Mouse (Mus musculus) layer of hippocampus, adult 2 months (tissue): ENCODE measurements around the gene Hcn1. TPM values are rescaled to one million over a fixed set of nuclear protein-coding genes. Genes with fewer than 3 reads are reported as not detected.

ENCODE experiments used
- DNase-seq, 2 experiments: peaks; one replicate each; pipeline ENCODE4 v3.0.0; 2022; ENCODE audit warnings: low spot score in 2 of 2
- H3K27ac ChIP-seq: fragments of 200-600 bp; 2 replicates; pipeline ENCODE4 v1.8.1; 2022
- H3K4me3 ChIP-seq: fragments of 200-600 bp; 2 replicates; pipeline ENCODE4 v1.8.1; 2022; ENCODE audit warnings: mild to moderate bottlenecking
- CTCF ChIP-seq: fragments of 200-600 bp; conservative IDR thresholded peaks from 2 replicates; pipeline ENCODE4 v1.8.1; 2022; ENCODE audit warnings: antibody characterized with exemption, mild to moderate bottlenecking, moderate library complexity
- total RNA-seq, 2 experiments: library from RNA; stranded (reverse); gene quantifications; 2 replicates each; pipeline ENCODE4 v1.2.3; 2021

The Hcn1 gene
- total RNA-seq, 2 experiments from 2014 or later, result 39.2 to 39.8 TPM

DNA sequence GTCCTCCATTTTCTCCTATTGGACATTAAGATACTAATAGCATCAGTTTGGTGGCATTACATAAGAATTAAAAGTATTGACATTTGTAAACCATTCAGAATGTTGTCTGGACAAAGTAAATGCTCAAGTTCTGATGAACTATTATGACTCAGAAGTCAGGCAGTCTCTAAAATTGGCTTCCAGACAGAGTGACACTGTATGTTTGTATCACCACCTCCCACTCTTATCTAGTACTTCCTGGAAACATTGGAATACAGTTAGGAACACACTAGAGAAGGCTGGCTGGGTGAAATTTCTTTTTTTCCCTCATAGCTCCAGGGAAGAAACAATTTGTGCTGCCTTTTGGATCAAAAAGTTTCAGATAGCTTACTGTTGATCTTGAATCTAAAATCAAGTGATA lies 108.7 kb downstream of the Hcn1 start:
- DNase-seq, result no peak
- no peak for TF ChIP-seq CTCF
- H3K4me3 ChIP-seq, result no peak overlapping the region
- H3K27ac ChIP-seq, result no peak overlapping the region

DNA sequence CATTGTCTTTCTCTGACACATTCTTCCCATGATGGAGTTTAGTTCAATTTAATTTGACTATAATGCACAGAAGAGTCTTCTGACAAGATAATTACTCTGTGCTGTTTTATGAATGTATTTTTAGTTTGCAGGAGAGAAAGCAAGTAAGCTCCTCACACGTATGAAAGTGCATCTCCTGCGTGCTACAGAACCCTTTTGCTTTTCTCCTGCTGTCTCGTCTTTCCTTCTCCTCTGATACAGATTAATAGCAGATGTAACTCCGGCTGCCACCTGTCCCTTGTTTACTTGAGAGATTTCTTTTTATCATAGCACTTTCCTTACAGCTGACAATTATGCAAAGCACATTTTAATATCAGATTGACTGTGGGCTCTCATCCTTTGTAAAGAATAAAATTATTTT lies 120.0 kb downstream of the Hcn1 start:
- no peak for TF ChIP-seq CTCF
- peak; percentile 41 to 66 for DNase-seq
- H3K4me3 ChIP-seq, result no peak overlapping the region
- peak overlapping the region; percentile 58; the same call in 1 of the 2 replicates for H3K27ac ChIP-seq

DNA sequence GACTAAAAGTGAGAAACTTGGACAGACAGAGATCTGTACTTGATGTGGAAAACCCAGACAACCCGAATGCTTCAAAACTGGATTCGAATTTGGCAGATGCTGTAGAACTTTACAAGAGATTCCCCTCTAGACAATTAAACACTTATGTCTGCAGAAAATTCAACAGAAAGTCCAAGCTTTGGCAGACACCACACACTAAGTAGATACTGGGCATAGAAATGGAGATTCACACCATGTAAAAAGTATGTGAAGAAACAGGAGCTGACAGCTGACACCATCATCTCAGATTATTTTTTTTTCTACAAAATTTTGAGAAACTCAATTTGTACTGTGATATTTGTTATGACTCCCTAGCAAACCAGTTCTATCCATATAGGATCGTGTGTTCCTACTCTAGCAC lies 122.0 kb downstream of the Hcn1 start:
- no peak for TF ChIP-seq CTCF
- H3K27ac ChIP-seq, result no peak overlapping the region
- H3K4me3 ChIP-seq, result no peak overlapping the region
- DNase-seq, result no peak

DNA sequence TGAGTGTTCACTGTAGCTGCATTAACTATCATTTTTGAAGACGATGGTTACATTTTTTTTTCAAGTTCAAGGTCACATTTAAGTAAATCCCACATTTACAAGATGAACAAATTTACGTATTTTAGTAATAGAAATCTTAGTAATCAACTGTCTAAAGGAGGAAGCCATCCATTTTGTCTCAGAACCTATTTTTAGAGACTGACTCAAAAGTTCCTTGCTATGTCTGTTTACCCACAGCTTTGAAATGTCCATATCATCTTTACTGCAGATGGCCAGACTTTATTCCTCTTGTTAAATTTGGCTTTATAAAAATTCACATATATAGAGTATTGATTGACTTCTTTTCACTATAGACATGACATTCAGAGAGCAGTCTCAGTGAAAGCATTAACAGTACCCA lies 126.3 kb downstream of the Hcn1 start:
- no peak for TF ChIP-seq CTCF
- Histone ChIP-seq H3K4me3 (no peak overlapping the region), H3K27ac (no peak overlapping the region)
- no peak for DNase-seq

DNA sequence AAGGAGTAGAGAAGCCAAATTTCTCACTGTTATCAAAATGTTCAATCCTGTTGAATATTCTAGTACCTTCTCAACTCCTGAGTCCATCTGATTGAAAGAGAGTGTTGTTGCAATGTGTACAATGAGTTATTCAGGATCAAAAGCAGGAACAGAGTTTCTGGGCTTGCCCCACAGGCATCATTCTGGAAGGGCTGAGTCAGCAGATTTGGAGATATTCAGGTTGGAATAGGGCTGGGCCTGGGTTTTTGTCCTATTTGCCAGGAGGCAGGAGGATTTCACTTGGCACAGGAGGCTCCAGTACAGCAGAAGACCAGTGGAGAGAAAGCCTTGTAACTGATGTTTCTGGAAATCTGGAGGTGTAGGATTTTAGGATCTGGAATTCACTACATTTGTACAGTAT lies 130.6 kb downstream of the Hcn1 start:
- no peak for TF ChIP-seq CTCF
- DNase-seq, result no peak
- Histone ChIP-seq H3K27ac (no peak overlapping the region), H3K4me3 (no peak overlapping the region)

DNA sequence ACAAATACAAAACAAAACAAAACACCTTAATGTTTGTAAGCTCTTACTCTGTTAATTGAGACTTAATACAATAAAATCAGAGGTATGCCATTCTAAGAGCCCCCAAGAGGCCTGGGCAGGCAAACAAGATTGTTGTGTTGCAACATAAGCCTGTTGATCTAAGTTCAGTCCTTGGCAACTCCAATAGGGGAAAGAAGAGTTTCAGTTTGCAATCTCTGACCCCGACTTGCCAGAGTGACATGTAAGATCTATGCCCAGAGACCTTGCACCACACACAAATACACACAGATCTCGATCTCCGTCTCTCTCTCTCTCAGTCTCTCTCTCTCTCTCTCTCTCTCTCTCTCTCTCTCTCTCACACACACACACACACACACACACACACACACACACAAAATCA lies 142.3 kb downstream of the Hcn1 start:
- H3K4me3 ChIP-seq, result no peak overlapping the region
- no peak for DNase-seq
- no peak for TF ChIP-seq CTCF
- no peak overlapping the region for H3K27ac ChIP-seq

DNA sequence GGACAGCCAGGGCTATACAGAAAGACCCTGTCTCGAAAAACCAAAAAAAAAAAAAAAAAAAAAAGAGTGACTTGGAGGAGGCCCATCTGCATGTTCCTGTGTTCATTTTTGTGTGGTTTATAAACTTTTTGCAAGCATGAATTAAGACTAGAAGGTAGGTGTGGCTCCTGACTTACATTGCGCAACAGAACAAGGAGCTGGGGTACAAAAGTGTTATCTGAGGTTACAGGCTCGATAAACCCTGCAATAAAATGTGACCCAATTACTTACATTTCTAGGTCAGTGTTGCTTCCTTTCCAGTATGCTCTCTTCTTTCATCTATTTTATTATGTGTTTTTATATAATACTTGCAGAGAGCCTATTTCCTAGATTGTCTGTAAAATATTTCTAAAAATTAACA lies 143.1 kb downstream of the Hcn1 start:
- Histone ChIP-seq H3K4me3 (no peak overlapping the region), H3K27ac (no peak overlapping the region)
- no peak for DNase-seq
- TF ChIP-seq CTCF, result no peak

DNA sequence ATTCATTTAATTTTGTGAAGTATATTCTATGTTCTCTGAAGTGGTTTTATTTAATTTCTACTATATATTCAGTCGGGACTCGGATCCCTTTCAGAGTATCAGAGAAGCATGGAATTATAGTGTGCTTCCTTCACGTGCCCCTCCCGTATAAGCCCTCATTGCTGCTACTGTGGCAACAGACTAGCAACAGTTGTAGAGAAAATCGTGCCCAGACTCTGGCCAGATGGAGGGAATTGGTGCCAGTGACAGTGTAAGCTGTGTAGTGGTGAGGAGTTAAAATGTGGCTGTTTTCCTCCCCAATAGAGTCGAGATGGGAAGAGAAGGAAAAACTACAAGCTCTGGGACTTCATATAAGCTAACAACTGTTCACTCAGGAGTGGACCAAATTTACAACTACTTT lies 163.4 kb downstream of the Hcn1 start:
- DNase-seq, result peak; percentile 79 to 83
- H3K27ac ChIP-seq, result no peak overlapping the region
- no peak for TF ChIP-seq CTCF

DNA sequence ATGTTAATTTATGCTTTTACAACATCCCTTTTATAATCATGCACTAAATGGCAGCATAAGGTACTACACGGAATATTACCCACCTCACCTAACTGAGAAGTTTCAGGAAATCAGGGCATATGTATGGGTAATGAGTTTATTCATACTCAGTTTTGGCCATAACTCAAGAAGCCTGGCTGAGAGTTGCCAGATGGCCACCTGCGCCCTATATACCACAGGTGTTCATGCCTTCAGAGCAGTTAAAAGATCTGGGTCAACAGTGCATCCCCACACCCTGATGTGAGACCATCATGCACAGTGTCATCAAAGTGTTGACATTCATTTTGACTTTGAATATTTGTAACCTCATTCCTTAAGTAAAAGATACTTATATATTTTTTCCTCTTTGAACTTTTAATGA lies 183.3 kb downstream of the Hcn1 start:
- no peak for DNase-seq

More for the DNA sequence above, 163.4 kb downstream of the Hcn1 start:
- H3K4me3 ChIP-seq, result no peak overlapping the region

DNA sequence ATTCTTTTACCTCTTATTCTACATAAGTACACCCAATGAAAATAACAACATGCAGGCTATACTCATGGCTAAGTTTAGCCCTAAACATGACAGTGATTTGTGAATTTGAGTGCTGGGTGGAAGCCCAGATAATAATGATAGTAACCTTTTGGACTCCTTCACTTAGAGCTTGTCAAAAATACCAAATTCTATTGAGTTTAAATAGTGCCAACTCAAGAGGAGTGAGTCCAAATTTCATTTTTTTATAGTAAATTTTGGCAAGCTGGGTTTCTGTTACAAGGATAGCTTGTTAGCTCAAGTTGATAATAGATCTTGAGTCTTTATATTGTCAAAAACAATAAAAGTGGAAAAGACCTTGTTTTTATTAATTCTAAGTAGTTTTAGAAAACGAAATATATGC lies 190.7 kb downstream of the Hcn1 start:
- no peak for DNase-seq
- no peak overlapping the region for H3K27ac ChIP-seq
- no peak overlapping the region for H3K4me3 ChIP-seq
- no peak for TF ChIP-seq CTCF

More for the DNA sequence above, 183.3 kb downstream of the Hcn1 start:
- Histone ChIP-seq H3K27ac (no peak overlapping the region), H3K4me3 (no peak overlapping the region)
- no peak for TF ChIP-seq CTCF

DNA sequence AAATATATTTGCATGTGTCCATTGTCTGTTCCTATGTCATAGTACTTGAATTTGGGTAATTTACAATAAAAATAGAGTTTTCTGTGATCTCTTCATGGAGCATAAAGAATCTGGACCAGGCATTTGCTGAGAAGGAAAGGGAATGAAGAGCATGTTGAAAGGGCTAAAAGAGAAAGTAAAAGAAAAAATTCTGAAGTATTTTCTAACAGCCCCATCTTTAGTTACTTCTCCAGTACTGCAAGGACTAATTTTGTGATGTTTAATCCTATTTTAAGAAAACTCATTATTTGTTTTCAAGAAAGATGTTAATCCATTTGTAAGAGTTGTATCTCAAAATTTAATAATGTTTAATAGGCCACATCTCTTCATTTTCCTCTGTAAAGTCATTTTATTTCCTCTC lies 198.9 kb downstream of the Hcn1 start:
- peak; percentile 63 for TF ChIP-seq CTCF
- no peak overlapping the region for H3K4me3 ChIP-seq
- H3K27ac ChIP-seq, result no peak overlapping the region
- no peak for DNase-seq

DNA sequence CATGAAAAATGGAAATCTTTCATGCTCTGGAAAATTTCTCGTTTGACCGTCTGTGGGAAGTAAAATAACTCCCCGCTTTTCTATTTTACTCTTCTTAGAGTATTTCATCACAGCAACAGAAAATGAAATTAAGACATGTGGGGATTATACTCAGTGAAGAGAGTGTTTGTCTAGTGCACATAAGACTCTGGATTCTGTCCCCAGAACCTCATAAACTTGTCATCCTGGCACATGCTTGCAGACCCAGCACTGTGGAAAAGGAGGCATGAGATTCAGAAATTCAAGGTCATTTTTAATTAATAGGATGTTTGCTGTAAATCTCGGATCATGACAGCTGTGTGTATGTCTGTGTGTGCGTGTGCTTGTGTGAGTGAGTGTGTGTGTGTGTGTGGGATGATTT lies 225.5 kb downstream of the Hcn1 start:
- no peak for TF ChIP-seq CTCF
- no peak for DNase-seq
- H3K27ac ChIP-seq, result no peak overlapping the region; the same call in 1 of the 2 replicates

DNA sequence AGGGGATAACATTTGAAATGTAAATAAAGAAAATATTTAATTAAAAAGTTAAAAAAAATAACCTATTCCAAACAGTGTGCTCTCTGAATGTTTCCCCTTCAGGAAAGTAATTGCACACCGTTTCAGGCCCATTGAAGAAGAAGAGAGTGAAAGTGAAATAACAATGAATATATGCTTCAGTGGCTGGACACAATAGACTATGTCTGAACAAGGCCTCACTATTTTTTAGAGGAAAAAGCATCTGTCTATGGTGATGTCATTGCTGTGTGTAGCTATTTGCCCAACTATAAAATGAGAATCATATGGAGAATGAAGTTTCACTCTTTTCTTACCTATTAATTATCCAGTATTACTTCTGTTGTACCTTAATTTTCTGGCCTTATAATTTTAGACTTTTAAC lies 234.5 kb downstream of the Hcn1 start:
- no peak for TF ChIP-seq CTCF
- Histone ChIP-seq H3K27ac (no peak overlapping the region), H3K4me3 (no peak overlapping the region)
- DNase-seq, result no peak

More for the DNA sequence above, 225.5 kb downstream of the Hcn1 start:
- no peak overlapping the region for H3K4me3 ChIP-seq

DNA sequence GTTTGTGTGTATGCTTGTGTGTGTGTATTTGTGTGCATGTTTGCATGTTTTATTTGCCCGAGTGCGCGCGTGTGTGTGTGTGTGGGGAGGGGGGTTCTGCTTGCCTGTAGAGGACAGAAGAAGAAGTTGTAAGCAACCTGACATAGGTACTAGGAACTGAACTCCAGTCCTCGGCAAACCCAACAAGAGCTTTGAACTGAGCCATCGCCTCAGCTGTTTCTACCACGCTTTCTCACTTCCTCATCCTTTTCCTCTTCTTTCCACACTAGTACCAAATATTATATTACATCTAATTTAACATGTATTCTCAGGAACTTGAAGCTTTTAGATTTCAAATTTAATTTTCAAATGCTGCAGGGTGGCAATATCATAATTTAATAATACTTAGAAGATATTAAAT lies 236.1 kb downstream of the Hcn1 start:
- no peak overlapping the region for H3K27ac ChIP-seq
- no peak overlapping the region for H3K4me3 ChIP-seq
- TF ChIP-seq CTCF, result no peak
- no peak for DNase-seq

DNA sequence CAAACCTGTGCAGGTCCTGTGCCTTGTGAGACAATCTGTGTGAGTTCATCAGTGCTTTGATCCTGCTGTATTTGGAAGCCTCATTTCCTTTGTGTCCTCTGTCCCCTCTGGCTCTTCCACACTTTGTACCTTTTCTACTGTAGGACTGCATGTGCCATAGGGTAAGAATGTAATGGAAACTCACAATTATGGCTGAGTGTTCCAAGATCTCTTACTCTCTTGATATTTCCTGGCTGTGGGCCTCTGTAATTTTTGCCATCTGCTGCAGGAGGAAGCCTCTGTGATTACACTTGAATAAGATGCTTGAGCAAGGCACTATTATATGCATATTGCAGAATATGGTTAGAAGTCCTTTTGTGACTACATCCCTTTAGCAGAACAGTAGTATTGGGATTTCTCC lies 240.2 kb downstream of the Hcn1 start:
- H3K4me3 ChIP-seq, result no peak overlapping the region
- H3K27ac ChIP-seq, result no peak overlapping the region; the same call in 1 of the 2 replicates
- no peak for DNase-seq
- no peak for TF ChIP-seq CTCF
